Mouse (Mus musculus): ENCODE results near the gene Aldh1a2. TPM values are rescaled to one million over a fixed set of nuclear protein-coding genes. Genes with fewer than 3 reads are reported as not detected.

The Aldh1a2 gene
- total RNA-seq, 2 experiments from 2014 or later, result 9.2 to 9.6 TPM

- DNase-seq (ENCODE audit: low spot score in 2 of 2), result peak; percentile 11 to 29
Measured at GRCm38 (mm10) chr9:71276149-71276721, 60.6 kb downstream of the Aldh1a2 start.

GRCm38 (mm10) chr9:71278741-71279140 is 63.2 kb downstream of the Aldh1a2 start:
- intact Hi-C loops (cut with DNase I), result no loop called here

More at GRCm38 (mm10) chr9:71276149-71276721, 60.6 kb downstream of the Aldh1a2 start:
- intact Hi-C loops (cut with DNase I), result no loop called here

GRCm38 (mm10) chr9:71283156-71283555 is 67.6 kb downstream of the Aldh1a2 start:
- no peak for DNase-seq (ENCODE audit: low spot score in 2 of 2)
- intact Hi-C loops (cut with DNase I), result no loop called here

More at GRCm38 (mm10) chr9:71278741-71279140, 63.2 kb downstream of the Aldh1a2 start:
- DNase-seq (ENCODE audit: low spot score in 2 of 2), result no peak

- DNase-seq (ENCODE audit: low spot score in 2 of 2), result no peak
- intact Hi-C loops (cut with DNase I), result no loop called here
Measured at GRCm38 (mm10) chr9:71285231-71285630, 69.6 kb downstream of the Aldh1a2 start.

GRCm38 (mm10) chr9:71286420-71286819 is 70.8 kb downstream of the Aldh1a2 start:
- DNase-seq (ENCODE audit: low spot score in 2 of 2), result no peak
- intact Hi-C loops (cut with DNase I), result no loop called here

- no peak for DNase-seq (ENCODE audit: low spot score in 2 of 2)
- intact Hi-C loops (cut with DNase I), result no loop called here
Measured at GRCm38 (mm10) chr9:71288738-71289137, 73.1 kb downstream of the Aldh1a2 start.

- no peak for DNase-seq (ENCODE audit: low spot score in 2 of 2)
- intact Hi-C loops (cut with DNase I), result no loop called here
Measured at GRCm38 (mm10) chr9:71289810-71290209, 74.2 kb downstream of the Aldh1a2 start.

- intact Hi-C loops (cut with DNase I), result no loop called here
- no peak for DNase-seq (ENCODE audit: low spot score in 2 of 2)
Measured at GRCm38 (mm10) chr9:71290730-71291129, 75.1 kb downstream of the Aldh1a2 start.

- no peak for DNase-seq (ENCODE audit: low spot score in 2 of 2)
- intact Hi-C loops (cut with DNase I), result no loop called here
Measured at GRCm38 (mm10) chr9:71295501-71295900, 79.9 kb downstream of the Aldh1a2 start.

GRCm38 (mm10) chr9:71303594-71303993 is 88.0 kb downstream of the Aldh1a2 start:
- intact Hi-C loops (cut with DNase I), result no loop called here
- DNase-seq (ENCODE audit: low spot score in 2 of 2), result no peak

- no peak for DNase-seq (ENCODE audit: low spot score in 2 of 2)
- intact Hi-C loops (cut with DNase I), result no loop called here
Measured at GRCm38 (mm10) chr9:71307106-71307789, 91.7 kb downstream of the Aldh1a2 start.

GRCm38 (mm10) chr9:71315960-71316359 is 100.4 kb downstream of the Aldh1a2 start:
- intact Hi-C loops (cut with DNase I), result no loop called here
- no peak for DNase-seq (ENCODE audit: low spot score in 2 of 2)

GRCm38 (mm10) chr9:71317096-71317920 is 101.7 kb downstream of the Aldh1a2 start:
- DNase-seq (ENCODE audit: low spot score in 2 of 2), result peak in 1 of 2 experiments; percentile 12
- intact Hi-C loops (cut with DNase I), result no loop called here

GRCm38 (mm10) chr9:71317921-71318241 is 102.3 kb downstream of the Aldh1a2 start:
- no peak for DNase-seq (ENCODE audit: low spot score in 2 of 2)
- intact Hi-C loops (cut with DNase I), result no loop called here

- intact Hi-C loops (cut with DNase I), result no loop called here
- no peak for DNase-seq (ENCODE audit: low spot score in 2 of 2)
Measured at GRCm38 (mm10) chr9:71319776-71320175, 104.2 kb downstream of the Aldh1a2 start.

GRCm38 (mm10) chr9:71320246-71321155 is 104.9 kb downstream of the Aldh1a2 start:
- peak in 1 of 2 experiments; percentile 13 for DNase-seq (ENCODE audit: low spot score in 2 of 2)
- intact Hi-C loops (cut with DNase I), result no loop called here

GRCm38 (mm10) chr9:71321436-71321835 is 105.8 kb downstream of the Aldh1a2 start:
- intact Hi-C loops (cut with DNase I), result no loop called here
- no peak for DNase-seq (ENCODE audit: low spot score in 2 of 2)

- no peak for DNase-seq (ENCODE audit: low spot score in 2 of 2)
- intact Hi-C loops (cut with DNase I), result no loop called here
Measured at GRCm38 (mm10) chr9:71321871-71322270, 106.3 kb downstream of the Aldh1a2 start.

GRCm38 (mm10) chr9:71323303-71323952 is 107.8 kb downstream of the Aldh1a2 start:
- DNase-seq (ENCODE audit: low spot score in 2 of 2), result no peak
- intact Hi-C loops (cut with DNase I), result no loop called here

Data from left cerebral cortex, postnatal 14 days (tissue).